Mouse (Mus musculus) forebrain, embryonic 12.5 days (tissue): Measurements from ENCODE around the gene Pus3. TPM values are rescaled to one million over a fixed set of nuclear protein-coding genes. Genes with fewer than 3 reads are reported as not detected.

Experiments used
- ATAC-seq: fragments of 200-750 bp; cut with Nextera tagmentation; 2 replicates; pipeline ENCODE4 v1.8.0; 2017; ENCODE audit warnings: moderate TSS enrichment; ENCODE audit not compliant: low FRiP score
- H3K27ac ChIP-seq: fragments of 300-500 bp; sonication (generic); 2 replicates; pipeline ENCODE4 v1.5.1; 2016; ENCODE audit warnings: mild to moderate bottlenecking
- H3K27me3 ChIP-seq: fragments of 300-500 bp; sonication (generic); 2 replicates; pipeline ENCODE4 v1.6.1; 2016; ENCODE audit warnings: mild to moderate bottlenecking
- H3K36me3 ChIP-seq: fragments of 300-500 bp; sonication (generic); replicated peaks from 2 replicates; pipeline ENCODE4 v1.6.1; 2016; ENCODE audit warnings: mild to moderate bottlenecking
- H3K4me1 ChIP-seq: fragments of 300-500 bp; sonication (generic); 2 replicates; pipeline ENCODE4 v1.6.1; 2016
- H3K4me2 ChIP-seq: fragments of 300-500 bp; sonication (generic); 2 replicates; pipeline ENCODE4 v1.6.1; 2016; ENCODE audit warnings: mild to moderate bottlenecking, moderate library complexity
- H3K4me3 ChIP-seq: fragments of 300-500 bp; sonication (generic); replicated peaks from 2 replicates; pipeline ENCODE4 v1.5.1; 2016; ENCODE audit warnings: mild to moderate bottlenecking
- H3K9ac ChIP-seq: fragments of 300-500 bp; sonication (generic); 2 replicates; pipeline ENCODE4 v1.6.1; 2016; ENCODE audit warnings: mild to moderate bottlenecking
- H3K9me3 ChIP-seq: fragments of 300-500 bp; sonication (generic); 2 replicates; pipeline ENCODE4 v1.6.1; 2016
- WGBS: fragments of 180-500 bp; shearing (Covaris S2); methylation state at CpG from one replicate; pipeline ENCODE4 v1.1.7; 2016; 5-methylcytosine and 5-hydroxymethylcytosine counted together
- polyA plus RNA-seq: library from polyadenylated mRNA; unstranded; fragments of >200 nt; fragmentation: Nextera tagmentation; extraction: Ambion mirVana; gene quantifications from 2 replicates; pipeline ENCODE4 v1.2.1, GENCODE M21; 2016

The Pus3 gene
- polyA plus RNA-seq, 1 experiment from 2014 or later: 19.3 TPM

DNA sequence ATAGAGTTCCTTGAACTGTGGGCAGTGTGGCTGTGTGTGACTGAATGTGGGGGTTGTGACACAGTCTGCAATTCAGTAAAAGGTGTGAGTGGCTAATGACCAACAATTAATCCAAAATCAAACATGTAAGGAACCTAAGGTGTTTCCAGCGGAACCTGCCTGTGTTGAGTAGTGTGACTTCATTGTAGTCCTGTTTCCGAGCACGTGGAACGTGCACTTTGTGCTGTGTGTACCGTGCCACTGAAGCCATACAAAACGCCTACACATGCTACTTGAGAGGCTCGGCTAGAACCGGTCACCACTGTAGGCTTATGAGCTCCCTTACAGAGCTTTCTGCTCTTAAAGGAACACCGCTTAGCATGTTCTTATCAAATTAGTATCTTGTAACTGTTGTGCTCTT, 9.9 kb upstream of the Pus3 start:
- H3K27me3 ChIP-seq: no peaks in the 10 kb centered on the region
- 87% methylated on average over 9 of the region's 9 CpGs for WGBS
- H3K4me2 ChIP-seq: no peak overlapping the region
- ATAC-seq: no peak
- no peak overlapping the region for H3K4me3 ChIP-seq
- H3K27ac ChIP-seq: no peak overlapping the region
- 0 out of 2 replicates have a peak, but pooled peaks cover 5% of the 10 kb centered on the region for H3K36me3 ChIP-seq
- H3K4me1 ChIP-seq: no peaks in the 10 kb centered on the region
- H3K9me3 ChIP-seq: no peaks in the 10 kb centered on the region
- no peak overlapping the region for H3K9ac ChIP-seq

DNA sequence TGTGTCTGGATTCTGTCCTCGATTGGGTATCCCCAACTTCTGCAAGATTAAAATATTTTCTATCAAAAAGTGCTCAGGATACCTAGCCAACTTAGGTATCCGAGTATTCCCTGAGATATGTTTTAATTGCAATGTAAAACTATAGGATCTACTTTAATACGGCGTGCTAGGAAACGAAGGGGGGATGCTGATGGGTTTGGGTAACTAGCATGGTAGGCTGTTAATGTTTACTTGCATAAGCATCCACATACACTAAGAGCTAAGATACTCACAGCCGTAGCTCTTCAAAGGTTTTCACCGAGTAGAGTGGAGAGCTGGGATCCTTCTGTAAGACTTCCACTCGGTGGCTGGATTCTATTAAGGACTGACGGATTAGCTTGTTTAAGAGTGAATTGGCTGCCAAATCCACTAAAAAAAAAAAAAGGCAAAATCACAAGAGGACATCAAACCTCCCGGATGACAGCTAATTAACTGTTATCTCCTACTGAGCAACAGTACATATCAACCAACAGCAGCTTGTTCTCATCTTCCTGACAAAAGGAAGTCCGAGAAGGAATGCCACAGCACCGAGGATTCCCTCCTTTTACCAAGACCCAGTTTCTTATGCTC, 1.8 kb upstream of the Pus3 start:
- peaks cover 12% of the 10 kb centered on the region for H3K36me3 ChIP-seq
- peaks cover 16% of the 10 kb centered on the region for H3K4me1 ChIP-seq
- no peak overlapping the region for H3K9ac ChIP-seq
- no peaks in the 10 kb centered on the region for H3K9me3 ChIP-seq
- H3K27me3 ChIP-seq: peaks cover 14% of the 10 kb centered on the region
- no peak for ATAC-seq
- H3K27ac ChIP-seq: no peak overlapping the region
- no peak overlapping the region for H3K4me3 ChIP-seq
- 77% methylated on average over 12 of the region's 12 CpGs for WGBS
- no peak overlapping the region for H3K4me2 ChIP-seq

GRCm38 (mm10) chr9:35559009-35559890, 855 bp downstream of the Pus3 start:
- Histone ChIP-seq H3K4me2 (peak overlapping the region; percentile 89), H3K27me3 (peaks cover 14% of the 10 kb centered on the region), H3K4me3 (peak overlapping the region; percentile 49), H3K27ac (peak overlapping the region; percentile 60; the same call in 1 of the 2 replicates), H3K36me3 (peaks cover 23% of the 10 kb centered on the region), H3K9ac (peak overlapping the region; percentile 58), H3K9me3 (no peaks in the 10 kb centered on the region), H3K4me1 (peaks cover 16% of the 10 kb centered on the region)
- peak; percentile 92 for ATAC-seq
- 3% methylated on average over 31 of the region's 31 CpGs for WGBS

DNA sequence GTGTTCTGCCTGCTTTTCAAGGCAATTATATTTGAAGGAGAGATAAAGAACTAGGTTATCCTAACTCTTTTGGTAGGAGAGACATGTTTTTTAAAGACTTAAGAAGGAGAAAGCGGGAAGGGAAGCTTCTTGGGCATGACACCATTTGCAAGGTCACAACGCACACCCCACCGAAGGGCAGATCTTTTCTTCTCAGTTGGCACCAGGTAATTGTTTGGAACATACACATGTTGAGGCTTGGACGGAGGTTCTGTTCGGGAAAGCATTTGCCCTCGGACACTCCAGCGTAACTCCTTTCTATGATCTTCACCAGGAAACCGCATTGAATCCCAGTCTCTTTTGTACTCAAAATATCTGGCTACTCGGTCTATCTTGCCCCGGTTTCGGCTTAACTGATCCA, 2.7 kb downstream of the Pus3 start:
- WGBS: 93% methylated on average over 11 of the region's 11 CpGs
- Histone ChIP-seq H3K36me3 (peaks cover 41% of the 10 kb centered on the region), H3K27ac (no peak overlapping the region), H3K9me3 (no peaks in the 10 kb centered on the region), H3K4me2 (no peak overlapping the region), H3K4me3 (no peak overlapping the region), H3K4me1 (peaks cover 16% of the 10 kb centered on the region), H3K27me3 (peaks cover 14% of the 10 kb centered on the region), H3K9ac (no peak overlapping the region)
- no peak for ATAC-seq

DNA sequence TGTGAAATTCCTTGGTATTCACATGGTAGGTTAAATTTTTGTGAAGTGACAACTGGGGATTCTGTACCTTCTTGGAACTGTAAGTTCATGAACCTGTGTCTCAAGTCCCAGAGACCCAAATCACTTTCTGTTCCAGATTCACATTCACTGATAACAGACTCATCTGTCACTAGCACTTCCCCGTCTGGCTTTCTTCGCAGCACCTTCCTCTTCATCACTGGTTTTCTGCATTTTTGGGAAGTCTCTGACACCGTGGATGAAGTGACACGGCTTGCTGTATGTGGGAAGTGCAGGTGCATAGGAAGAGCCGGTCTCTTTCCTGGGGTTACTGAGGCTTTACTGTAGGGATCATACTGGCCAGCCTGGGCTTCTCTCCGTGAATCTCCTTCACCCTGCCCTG, 3.2 kb downstream of the Pus3 start:
- no peak for ATAC-seq
- no peak overlapping the region for H3K4me2 ChIP-seq
- 92% methylated on average over 6 of the region's 6 CpGs for WGBS
- H3K27ac ChIP-seq: no peak overlapping the region
- no peak overlapping the region for H3K4me3 ChIP-seq
- peaks cover 16% of the 10 kb centered on the region for H3K4me1 ChIP-seq
- H3K36me3 ChIP-seq: peaks cover 45% of the 10 kb centered on the region
- H3K27me3 ChIP-seq: peaks cover 12% of the 10 kb centered on the region
- H3K9me3 ChIP-seq: no peaks in the 10 kb centered on the region
- H3K9ac ChIP-seq: no peak overlapping the region

DNA sequence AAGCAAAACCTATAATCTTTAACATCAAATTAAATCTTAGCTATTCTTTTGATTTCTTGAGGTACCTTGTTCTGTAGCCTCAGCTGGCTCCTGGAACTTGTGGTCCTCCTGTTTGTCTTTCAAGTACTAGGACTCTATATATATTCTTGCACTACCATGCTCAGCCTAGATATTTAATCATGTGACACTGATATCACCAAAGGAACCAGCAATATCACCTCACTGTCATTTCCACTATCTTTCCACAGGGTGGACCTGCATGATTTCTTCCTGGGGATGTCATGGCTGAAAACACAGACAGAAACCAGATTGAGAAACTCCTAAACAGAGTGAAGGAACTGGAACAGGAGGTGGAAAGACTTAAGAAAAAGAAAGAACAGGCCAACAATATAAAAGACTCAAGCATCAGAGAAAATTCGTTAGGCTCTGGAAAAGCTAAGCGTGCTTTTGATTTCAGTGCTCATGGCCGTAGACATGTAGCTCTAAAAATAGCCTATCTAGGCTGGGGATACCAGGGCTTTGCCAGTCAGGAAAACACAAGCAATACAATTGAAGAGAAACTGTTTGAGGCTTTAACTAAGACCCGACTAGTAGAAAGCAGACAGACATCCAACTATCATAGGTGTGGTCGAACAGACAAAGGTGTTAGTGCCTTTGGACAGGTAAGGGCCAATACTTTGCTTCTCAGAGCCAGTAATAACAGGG, 6.3 kb downstream of the Pus3 start:
- ATAC-seq: no peak
- Histone ChIP-seq H3K27me3 (no peaks in the 10 kb centered on the region), H3K4me1 (peaks cover 21% of the 10 kb centered on the region), H3K36me3 (peaks cover 55% of the 10 kb centered on the region), H3K27ac (no peak overlapping the region), H3K9me3 (no peaks in the 10 kb centered on the region), H3K9ac (no peak overlapping the region), H3K4me3 (no peak overlapping the region), H3K4me2 (no peak overlapping the region)
- 94% methylated on average over 5 of the region's 5 CpGs for WGBS

DNA sequence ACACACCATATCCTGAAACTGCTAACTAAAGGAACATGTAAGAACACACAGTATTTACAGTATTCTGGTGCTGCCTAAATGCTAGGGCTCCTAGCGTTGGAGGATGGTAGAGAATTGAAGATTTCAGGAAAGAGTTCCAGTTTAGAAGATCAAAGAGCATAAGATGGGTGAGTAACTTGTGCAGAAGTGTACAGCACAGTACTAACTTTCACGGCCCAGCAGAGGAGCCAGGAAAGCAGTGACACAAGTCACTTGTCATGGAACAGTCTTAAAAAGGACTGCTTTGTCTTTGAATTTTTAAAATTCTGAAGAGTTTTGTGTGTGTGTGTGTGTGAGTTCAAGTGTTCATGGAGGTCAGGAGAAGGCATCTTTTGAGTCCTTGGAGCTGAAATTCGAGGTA, 9.6 kb downstream of the Pus3 start:
- WGBS: 79% methylated on average over 3 of the region's 3 CpGs
- H3K36me3 ChIP-seq: peaks cover 38% of the 10 kb centered on the region
- H3K4me3 ChIP-seq: no peak overlapping the region
- no peaks in the 10 kb centered on the region for H3K27me3 ChIP-seq
- no peak overlapping the region for H3K9ac ChIP-seq
- ATAC-seq: no peak
- no peak overlapping the region for H3K4me2 ChIP-seq
- H3K27ac ChIP-seq: no peak overlapping the region
- H3K4me1 ChIP-seq: peaks cover 16% of the 10 kb centered on the region
- no peaks in the 10 kb centered on the region for H3K9me3 ChIP-seq

- peak within 1 kb of the TSS; percentile 88 for H3K9ac ChIP-seq
- peaks cover 26% of the 10 kb centered on the region for H3K36me3 ChIP-seq
- H3K4me3 ChIP-seq: peak within 1 kb of the TSS; percentile 80
- H3K27me3 ChIP-seq: peaks cover 12% of the 10 kb centered on the region
- H3K4me1 ChIP-seq: peaks cover 22% of the 10 kb centered on the region
- under 1% methylated on average over 86 of the region's 86 CpGs for whole genome bisulfite sequencing
- H3K27ac ChIP-seq: peak within 1 kb of the TSS; percentile 93
- no peaks in the 10 kb centered on the region for H3K9me3 ChIP-seq
- H3K4me2 ChIP-seq: peak within 1 kb of the TSS; percentile 67
- peak; percentile 98 for ATAC-seq
Measured at GRCm38 (mm10) chr9:35569571-35570534, 11.5 kb downstream of the Pus3 start, which contains the start of the genes Pate2 and Hyls1. Gene Pate2, plus strand, starts transcription at chr9:35570284. Gene Hyls1, minus strand, starts transcription at chr9:35570398.

GRCm38 (mm10) chr9:35570663-35571062, 12.3 kb downstream of the Pus3 start:
- Histone ChIP-seq H3K4me1 (peaks cover 22% of the 10 kb centered on the region), H3K9me3 (no peaks in the 10 kb centered on the region), H3K4me2 (peak overlapping the region; percentile 67), H3K27ac (no peak overlapping the region), H3K27me3 (peaks cover 12% of the 10 kb centered on the region), H3K36me3 (peaks cover 18% of the 10 kb centered on the region), H3K4me3 (peak overlapping the region; percentile 80), H3K9ac (peak overlapping the region; percentile 88)
- ATAC-seq: peak; percentile 21
- 14% methylated on average over 5 of the region's 5 CpGs for WGBS

DNA sequence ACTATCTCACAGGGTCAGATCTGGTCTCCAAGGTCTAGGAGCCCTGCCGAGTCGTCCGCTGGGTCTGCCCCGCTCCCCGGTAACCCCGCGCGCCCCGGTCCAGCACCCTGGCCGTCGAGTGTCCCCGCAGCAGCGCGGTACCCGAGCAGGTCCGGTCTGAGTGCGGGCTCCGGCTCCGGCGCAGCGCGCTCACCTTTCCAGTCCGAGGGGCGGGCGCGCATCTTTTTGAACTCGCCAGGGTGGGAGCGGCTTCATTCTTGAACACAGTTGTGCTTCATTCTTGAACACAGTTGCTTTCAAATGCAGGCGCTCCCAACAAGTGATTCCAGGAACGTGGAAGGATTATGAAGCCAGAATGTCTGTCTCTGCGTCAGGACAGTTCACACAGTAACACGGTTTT, 16.0 kb downstream of the Pus3 start:
- ATAC-seq: no peak
- no peak overlapping the region for H3K27ac ChIP-seq
- no peaks in the 10 kb centered on the region for H3K9me3 ChIP-seq
- peaks cover 16% of the 10 kb centered on the region for H3K27me3 ChIP-seq
- peaks cover 8% of the 10 kb centered on the region for H3K4me1 ChIP-seq
- H3K36me3 ChIP-seq: no peaks in the 10 kb centered on the region
- WGBS: 3% methylated on average over 32 of the region's 32 CpGs
- H3K4me3 ChIP-seq: peak overlapping the region; percentile 34
- peak overlapping the region; percentile 36; the same call in 1 of the 2 replicates for H3K9ac ChIP-seq
- H3K4me2 ChIP-seq: peak overlapping the region; percentile 59

GRCm38 (mm10) chr9:35587674-35588073, 29.3 kb downstream of the Pus3 start:
- H3K4me1 ChIP-seq: no peaks in the 10 kb centered on the region
- no peak overlapping the region for H3K9ac ChIP-seq
- no peak overlapping the region for H3K4me3 ChIP-seq
- no peaks in the 10 kb centered on the region for H3K36me3 ChIP-seq
- H3K4me2 ChIP-seq: no peak overlapping the region
- H3K9me3 ChIP-seq: no peaks in the 10 kb centered on the region
- H3K27ac ChIP-seq: no peak overlapping the region
- 100% methylated on average over 1 of the region's 1 CpGs for WGBS
- ATAC-seq: no peak
- H3K27me3 ChIP-seq: no peaks in the 10 kb centered on the region
